Mouse (Mus musculus): ENCODE results near the gene Kcnj5.

Kcnj5 gene

GRCm38 (mm10) chr9:32320167-32320566 is 24.0 kb downstream of the Kcnj5 start:
- DNase-seq (ENCODE audit: low spot score in 2 of 2), result no peak

DNA sequence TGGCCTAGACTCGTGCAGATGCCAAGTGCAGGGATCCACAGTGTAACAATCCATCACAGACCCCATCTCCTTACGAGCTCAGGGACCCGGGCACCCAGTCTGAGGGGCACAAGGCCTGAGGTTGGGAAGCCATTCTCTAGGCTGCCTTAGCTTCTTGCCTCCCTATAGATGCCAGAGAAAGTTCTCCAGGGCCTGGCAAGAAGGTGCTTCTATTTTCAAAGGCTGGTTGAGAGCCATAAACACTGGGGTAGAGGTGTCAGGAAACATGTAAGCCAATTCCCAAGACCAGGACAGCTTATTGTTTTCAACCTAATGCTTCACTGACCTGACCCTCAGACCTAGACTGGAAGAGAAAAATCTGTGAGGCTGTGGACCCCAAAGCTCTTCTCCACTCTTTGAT is 28.2 kb downstream of the Kcnj5 start:
- no peak for DNase-seq (ENCODE audit: low spot score in 2 of 2)

GRCm38 (mm10) chr9:32314071-32314470 is 30.1 kb downstream of the Kcnj5 start:
- DNase-seq (ENCODE audit: low spot score in 2 of 2), result no peak

- no peak for DNase-seq (ENCODE audit: low spot score in 2 of 2)
Measured at GRCm38 (mm10) chr9:32312208-32312607, 31.9 kb downstream of the Kcnj5 start.

GRCm38 (mm10) chr9:32311786-32312185 is 32.4 kb downstream of the Kcnj5 start:
- no peak for DNase-seq (ENCODE audit: low spot score in 2 of 2)

GRCm38 (mm10) chr9:32302501-32303150 is 41.5 kb downstream of the Kcnj5 start:
- DNase-seq (ENCODE audit: low spot score in 2 of 2), result no peak

DNA sequence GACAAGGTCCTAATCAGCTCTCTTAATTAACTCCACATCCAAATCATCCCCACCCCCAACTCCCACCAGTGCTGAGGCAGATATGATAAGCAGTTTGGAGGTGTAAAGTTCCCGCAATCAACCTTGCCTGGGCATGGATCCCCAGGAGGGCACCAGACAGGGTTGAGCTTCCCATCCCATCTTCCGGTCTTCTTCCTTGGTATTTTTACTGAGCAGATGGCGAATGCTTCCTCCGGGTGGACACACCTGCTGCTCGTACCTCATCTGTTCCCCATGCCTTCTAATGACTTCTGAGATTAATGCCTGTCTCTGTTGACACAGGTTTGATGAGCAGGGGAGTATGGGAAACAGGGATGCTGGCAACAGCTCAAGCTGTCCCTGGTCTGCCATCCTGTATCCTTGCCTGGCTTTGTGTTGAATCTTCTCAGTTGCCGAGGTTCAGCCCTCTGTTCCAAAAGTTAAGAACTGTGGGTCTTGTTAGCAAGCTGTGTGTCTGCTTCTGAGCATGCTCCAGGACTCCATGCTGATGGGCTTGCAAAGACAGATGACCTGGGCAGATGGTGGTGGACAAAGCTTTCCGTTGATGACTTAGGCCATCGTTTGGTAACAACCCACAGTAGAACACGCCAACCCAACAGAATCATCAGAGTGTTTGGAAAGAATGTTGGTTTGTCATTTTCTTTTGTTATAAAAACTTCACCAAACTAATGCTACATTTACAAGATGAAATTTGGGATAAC is 48.9 kb downstream of the Kcnj5 start:
- no peak for DNase-seq (ENCODE audit: low spot score in 2 of 2)

GRCm38 (mm10) chr9:32292686-32293085 is 51.5 kb downstream of the Kcnj5 start:
- no peak for DNase-seq (ENCODE audit: low spot score in 2 of 2)

- DNase-seq (ENCODE audit: low spot score in 2 of 2), result no peak
Measured at GRCm38 (mm10) chr9:32291618-32292017, 52.5 kb downstream of the Kcnj5 start.

GRCm38 (mm10) chr9:32283591-32283990 is 60.6 kb downstream of the Kcnj5 start:
- no peak for DNase-seq (ENCODE audit: low spot score in 2 of 2)

GRCm38 (mm10) chr9:32280456-32280855 is 63.7 kb downstream of the Kcnj5 start:
- DNase-seq (ENCODE audit: low spot score in 2 of 2), result no peak

DNA sequence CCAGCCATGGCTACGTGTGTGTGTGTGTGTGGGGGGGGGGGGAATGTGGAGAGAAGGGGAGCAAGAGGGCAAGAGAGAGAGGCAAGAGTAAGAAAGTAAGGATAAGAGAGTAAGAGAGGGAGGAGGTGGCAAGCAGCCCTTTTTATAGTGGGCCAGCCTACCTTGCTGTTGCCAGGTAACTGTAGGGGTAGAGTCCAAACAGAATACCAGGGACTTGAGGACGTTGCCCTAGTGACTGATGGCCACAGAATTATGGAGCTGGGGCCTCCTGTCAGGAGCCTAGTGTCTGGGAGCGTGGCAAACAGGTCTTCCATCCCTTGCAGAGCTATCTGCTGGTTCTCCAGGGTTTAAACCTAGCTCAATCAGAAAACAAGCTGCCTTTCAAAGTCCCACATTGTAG is 64.4 kb downstream of the Kcnj5 start:
- no peak for DNase-seq (ENCODE audit: low spot score in 2 of 2)

GRCm38 (mm10) chr9:32278052-32278451 is 66.1 kb downstream of the Kcnj5 start:
- no peak for DNase-seq (ENCODE audit: low spot score in 2 of 2)

DNA sequence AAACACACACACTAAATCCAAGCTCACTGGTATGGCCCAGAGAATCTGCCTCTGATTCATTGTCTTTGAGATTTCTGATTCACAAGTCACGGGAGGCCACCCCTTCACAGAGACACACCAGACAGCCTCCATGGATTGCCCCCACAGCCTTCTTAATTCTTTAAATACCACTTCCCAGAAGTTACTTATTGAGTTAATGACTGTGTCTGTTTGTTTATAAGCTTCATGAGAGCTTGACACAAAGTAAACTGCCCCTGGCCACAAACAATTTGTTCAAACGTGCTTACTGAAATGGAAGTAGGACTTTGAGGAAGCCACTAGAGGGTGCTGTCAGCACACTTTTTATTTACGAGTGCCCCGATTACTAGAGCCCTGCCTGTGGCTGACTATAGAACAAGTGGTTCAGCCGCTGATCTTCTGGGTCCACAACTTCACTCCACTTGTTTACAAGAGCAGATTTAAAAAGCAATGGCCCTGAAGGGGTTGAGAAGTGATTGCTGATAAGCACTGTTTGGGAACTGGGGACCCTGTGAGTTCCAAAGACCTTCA is 72.2 kb downstream of the Kcnj5 start:
- DNase-seq (ENCODE audit: low spot score in 2 of 2), result peak; percentile 48 to 73
